Mouse (Mus musculus): ENCODE data around the gene Neto2.

DNA sequence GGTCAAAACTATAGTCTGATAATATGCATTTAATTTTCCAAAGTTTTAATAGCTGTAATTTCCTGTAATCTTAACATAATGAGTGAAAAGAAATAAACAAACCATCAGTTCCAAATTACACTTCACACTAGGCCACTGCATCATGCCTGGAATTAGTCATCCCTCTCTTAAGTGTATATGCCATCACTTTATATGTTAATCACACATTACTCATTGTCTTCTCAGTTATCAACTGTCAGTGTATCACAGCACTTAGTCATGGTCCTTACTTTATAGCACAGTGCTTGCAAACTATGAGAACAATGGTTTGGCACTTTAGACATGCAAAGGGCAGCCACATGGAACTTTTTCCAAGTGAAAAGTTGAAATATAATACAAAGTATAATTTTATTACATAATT is 52.2 kb downstream of the Neto2 start:
- TF ChIP-seq CTCF (IDR thresholded peaks at IDR 0.05; ENCODE audit: low read depth): no peak
- no peak for TF ChIP-seq EP300 (IDR thresholded peaks at IDR 0.05; ENCODE audit: low read depth)
